Mouse (Mus musculus): Measurements from ENCODE around the gene Arhgef3.

GRCm38 (mm10) chr14:27444851-27445281, 330.2 kb downstream of the Arhgef3 start:
- no peak for TF ChIP-seq CTCF (IDR thresholded peaks at IDR 0.05; ENCODE audit: low read depth)
- no peak for TF ChIP-seq EP300 (IDR thresholded peaks at IDR 0.05; ENCODE audit: low read depth)
